In the genomic region with DNA sequence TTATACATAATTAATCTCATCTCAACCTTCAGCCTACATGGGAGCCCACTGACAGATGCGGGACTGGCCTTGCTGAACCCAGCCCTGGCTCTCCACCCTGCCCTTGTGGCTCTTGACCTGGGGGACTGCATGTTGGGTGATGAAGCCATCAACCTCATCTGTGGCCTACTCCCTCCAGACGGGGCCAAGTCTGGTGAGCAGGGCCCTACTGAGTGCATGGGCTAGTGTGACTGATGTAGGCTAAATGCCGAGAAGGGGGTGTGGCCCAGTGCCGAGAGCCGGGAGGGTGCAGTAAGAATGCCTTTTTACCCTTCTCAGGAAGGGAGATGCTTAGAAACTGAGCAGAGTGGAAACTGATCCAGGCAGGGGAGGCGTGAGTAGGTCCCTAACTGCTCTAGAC, we compare ENCODE assay signal across 17 mouse cellular contexts. TPM values are rescaled to one million over a fixed set of nuclear protein-coding genes. Genes with fewer than 3 reads are reported as not detected.
DNase-seq lines count a peak whose midpoint lies in the region; ATAC-seq and TF ChIP-seq lines count a peak whose summit lies in the region.
"Had no signal": no experiment of that assay in that cellular context is flagged by ENCODE, and none has a peak within 500 bp of the region (broad histone marks: within the 10 kb centered on the region; RNA-seq: fewer than 3 reads in every experiment).

No protein-coding gene starts in this region.

- intact Hi-C loops in gastrocnemius, adult 2 months (cut with DNase I): no loop called here

- H3K27ac ChIP-seq in intestine, embryonic 15.5 days: no peak overlapping the region
- H3K27ac ChIP-seq in intestine, embryonic 16.5 days (ENCODE audit: low read length): no peak overlapping the region
- H3K27ac ChIP-seq in forebrain, embryonic 13.5 days: no peak overlapping the region
- H3K27ac ChIP-seq in hindbrain, embryonic 16.5 days (ENCODE audit: low read depth, low read length): no peak overlapping the region
- no peak overlapping the region for H3K27ac ChIP-seq in midbrain, postnatal 0 days (ENCODE audit: low read depth, low read length)
- no peak overlapping the region for H3K27ac ChIP-seq in gastrocnemius, adult 2 months

- no peak for DNase-seq in midbrain, postnatal 0 days (ENCODE audit: low spot score)
- no peak for DNase-seq in gastrocnemius, adult 2 months
- no peak for DNase-seq in gastrocnemius, adult 18-20 months (ENCODE audit: low spot score)
- no peak for DNase-seq in urinary bladder, adult 18-20 months (ENCODE audit: low spot score in 2 of 2)
- DNase-seq: adrenal gland, adult 8-10 months; cerebellum, adult 18-20 months; gastrocnemius, postnatal 36 days; kidney, adult 11 months; left cerebral cortex, postnatal 4 days; lung, adult 2 months; right cerebral cortex, adult 18-20 months had no signal

- no peak for ATAC-seq in intestine, embryonic 15.5 days
- ATAC-seq in intestine, embryonic 16.5 days: no peak
- ATAC-seq in forebrain, embryonic 13.5 days: no peak
- ATAC-seq in hindbrain, embryonic 16.5 days: no peak
- no peak for ATAC-seq in midbrain, postnatal 0 days (ENCODE audit: low FRiP score)
- ATAC-seq: Patski had no signal

- no peak overlapping the region for H3K4me3 ChIP-seq in intestine, embryonic 15.5 days (replicated peaks)
- no peak overlapping the region for H3K4me3 ChIP-seq in intestine, embryonic 16.5 days (ENCODE audit: low read length)
- H3K4me3 ChIP-seq in forebrain, embryonic 13.5 days: peak overlapping the region; percentile 74
- peak overlapping the region; percentile 80 for H3K4me3 ChIP-seq in hindbrain, embryonic 16.5 days (ENCODE audit: low read length)
- H3K4me3 ChIP-seq in midbrain, postnatal 0 days (ENCODE audit: low read depth, low read length): peak overlapping the region; percentile 87
- no peak overlapping the region for H3K4me3 ChIP-seq in gastrocnemius, adult 2 months

- 36% methylated on average over 6 of the region's 6 CpGs for WGBS in intestine, embryonic 15.5 days
- WGBS in intestine, embryonic 16.5 days: 32% methylated on average over 6 of the region's 6 CpGs
- WGBS in forebrain, embryonic 13.5 days: 38% methylated on average over 6 of the region's 6 CpGs
- 23% methylated on average over 6 of the region's 6 CpGs for WGBS in hindbrain, embryonic 16.5 days
- WGBS in midbrain, postnatal 0 days: 26% methylated on average over 6 of the region's 6 CpGs

- peaks cover 11% of the 10 kb centered on the region; the same call in 1 of the 2 replicates for H3K4me1 ChIP-seq in intestine, embryonic 15.5 days (replicated peaks)
- peaks cover 14% of the 10 kb centered on the region for H3K4me1 ChIP-seq in intestine, embryonic 16.5 days (ENCODE audit: control insufficient read depth, insufficient read depth, low read length)
- peaks cover 20% of the 10 kb centered on the region for H3K4me1 ChIP-seq in forebrain, embryonic 13.5 days
- peaks cover 16% of the 10 kb centered on the region for H3K4me1 ChIP-seq in hindbrain, embryonic 16.5 days (ENCODE audit: control insufficient read depth, insufficient read depth, low read depth, low read length)
- peaks cover 11% of the 10 kb centered on the region; the same call in 1 of the 2 replicates for H3K4me1 ChIP-seq in midbrain, postnatal 0 days (ENCODE audit: insufficient read depth, low read length)

- H3K27me3 ChIP-seq in intestine, embryonic 15.5 days (replicated peaks): peaks cover 18% of the 10 kb centered on the region
- H3K27me3 ChIP-seq in intestine, embryonic 16.5 days (replicated peaks; ENCODE audit: control insufficient read depth, insufficient read depth, low read length): peaks cover 16% of the 10 kb centered on the region
- peaks cover 13% of the 10 kb centered on the region; the same call in 1 of the 2 replicates for H3K27me3 ChIP-seq in forebrain, embryonic 13.5 days
- no peaks in the 10 kb centered on the region for H3K27me3 ChIP-seq in hindbrain, embryonic 16.5 days (replicated peaks; ENCODE audit: control insufficient read depth, insufficient read depth, low read length)
- H3K27me3 ChIP-seq in midbrain, postnatal 0 days (ENCODE audit: insufficient read depth, low read length): no peaks in the 10 kb centered on the region
- H3K27me3 ChIP-seq: Patski had no signal

- H3K9me3 ChIP-seq in intestine, embryonic 15.5 days: no peaks in the 10 kb centered on the region
- no peaks in the 10 kb centered on the region for H3K9me3 ChIP-seq in intestine, embryonic 16.5 days (ENCODE audit: control insufficient read depth, low read length)
- H3K9me3 ChIP-seq in forebrain, embryonic 13.5 days (replicated peaks): no peaks in the 10 kb centered on the region
- H3K9me3 ChIP-seq in hindbrain, embryonic 16.5 days (ENCODE audit: control insufficient read depth, low read length): no peaks in the 10 kb centered on the region
- H3K9me3 ChIP-seq in midbrain, postnatal 0 days (ENCODE audit: low read length): no peaks in the 10 kb centered on the region

- no peak for TF ChIP-seq CTCF in midbrain, postnatal 0 days (IDR thresholded peaks at IDR 0.05)
- no peak for TF ChIP-seq CTCF in gastrocnemius, adult 2 months (IDR thresholded peaks at IDR 0.05)

- peaks cover 43% of the 10 kb centered on the region for H3K36me3 ChIP-seq in intestine, embryonic 15.5 days
- peaks cover 36% of the 10 kb centered on the region; the same call in 1 of the 2 replicates for H3K36me3 ChIP-seq in intestine, embryonic 16.5 days (ENCODE audit: control insufficient read depth, insufficient read depth, low read length)
- H3K36me3 ChIP-seq in forebrain, embryonic 13.5 days (ENCODE audit: poor library complexity, severe bottlenecking): peaks cover 65% of the 10 kb centered on the region
- H3K36me3 ChIP-seq in hindbrain, embryonic 16.5 days (ENCODE audit: control insufficient read depth, insufficient read depth, low read length): peaks cover 18% of the 10 kb centered on the region
- peaks cover 42% of the 10 kb centered on the region for H3K36me3 ChIP-seq in midbrain, postnatal 0 days (ENCODE audit: insufficient read depth, low read length)

- 0 out of 2 replicates have a peak overlapping the region, but pooled peaks have one; percentile 99 for H3K4me2 ChIP-seq in intestine, embryonic 15.5 days (replicated peaks)
- H3K4me2 ChIP-seq in intestine, embryonic 16.5 days (ENCODE audit: low read depth, low read length): no peak overlapping the region
- peak overlapping the region; percentile 88 for H3K4me2 ChIP-seq in forebrain, embryonic 13.5 days
- H3K4me2 ChIP-seq in hindbrain, embryonic 16.5 days (ENCODE audit: low read length): peak overlapping the region; percentile 87
- peak overlapping the region; percentile 84 for H3K4me2 ChIP-seq in midbrain, postnatal 0 days (ENCODE audit: low read depth, low read length, poor library complexity, severe bottlenecking)

- no peak overlapping the region for H3K9ac ChIP-seq in intestine, embryonic 15.5 days
- H3K9ac ChIP-seq in intestine, embryonic 16.5 days (ENCODE audit: low read depth, low read length): no peak overlapping the region
- H3K9ac ChIP-seq in forebrain, embryonic 13.5 days: peak overlapping the region; percentile 84; the same call in 1 of the 2 replicates
- H3K9ac ChIP-seq in hindbrain, embryonic 16.5 days (ENCODE audit: low read depth, low read length): peak overlapping the region; percentile 90
- H3K9ac ChIP-seq in midbrain, postnatal 0 days (replicated peaks; ENCODE audit: low read length, poor library complexity, severe bottlenecking): peak overlapping the region; percentile 86

RNA-seq across cellular contexts. Expression of a gene that starts 1.8 kb away (rescaled TPM):
- 0.46 and 0.69 TPM in 2 replicates for polyA plus RNA-seq in intestine, embryonic 15.5 days (2015; fragmentation: Nextera tagmentation; extraction: Ambion mirVana)
- 0.43 and 0.75 TPM in 2 replicates for polyA plus RNA-seq in intestine, embryonic 16.5 days (2015; fragmentation: Nextera tagmentation; extraction: Ambion mirVana)
- polyA plus RNA-seq in forebrain, embryonic 13.5 days (2015; fragmentation: Nextera tagmentation; extraction: Ambion mirVana): 4.9 and 5.8 TPM in 2 replicates
- polyA plus RNA-seq in hindbrain, embryonic 16.5 days (2015; fragmentation: Nextera tagmentation; extraction: Ambion mirVana): 19.1 and 23.8 TPM in 2 replicates
- 43.1 and 61.3 TPM in 2 replicates for total RNA-seq in midbrain, postnatal 0 days (2014; rRNA removed)
- 32.8 and 33.0 TPM in 2 replicates for polyA plus RNA-seq in midbrain, postnatal 0 days (2015; fragmentation: Nextera tagmentation; extraction: Ambion mirVana)
- under 1 TPM in 1 of 2 experiments, not detected in 1; 0.14 TPM for total RNA-seq in gastrocnemius, adult 2 months (2021)
- under 1 TPM; 0.14 to 0.21 TPM for total RNA-seq in gastrocnemius, adult 18-20 months (2021)
- total RNA-seq: monocyte, adult 5-6 weeks had no signal

RNA-seq across cellular contexts. Expression of a gene that starts 7.3 kb away (rescaled TPM):
- 86.8 and 111 TPM in 2 replicates for polyA plus RNA-seq in intestine, embryonic 15.5 days (2015; fragmentation: Nextera tagmentation; extraction: Ambion mirVana)
- 122 and 123 TPM in 2 replicates for polyA plus RNA-seq in intestine, embryonic 16.5 days (2015; fragmentation: Nextera tagmentation; extraction: Ambion mirVana)
- 80.3 and 84.0 TPM in 2 replicates for polyA plus RNA-seq in forebrain, embryonic 13.5 days (2015; fragmentation: Nextera tagmentation; extraction: Ambion mirVana)
- 101 and 105 TPM in 2 replicates for polyA plus RNA-seq in hindbrain, embryonic 16.5 days (2015; fragmentation: Nextera tagmentation; extraction: Ambion mirVana)
- 18.9 and 24.8 TPM in 2 replicates for total RNA-seq in midbrain, postnatal 0 days (2014; rRNA removed)
- 70.6 and 77.4 TPM in 2 replicates for polyA plus RNA-seq in midbrain, postnatal 0 days (2015; fragmentation: Nextera tagmentation; extraction: Ambion mirVana)
- 10 to 100 TPM; 55.8 to 59.5 TPM for total RNA-seq in gastrocnemius, adult 2 months (2021)
- 10 to 100 TPM; 46.7 to 60.1 TPM for total RNA-seq in gastrocnemius, adult 18-20 months (2021)

RNA-seq across cellular contexts. Expression of a gene that starts 7.3 kb away (rescaled TPM):
- polyA plus RNA-seq in intestine, embryonic 15.5 days (2015; fragmentation: Nextera tagmentation; extraction: Ambion mirVana): 75.3 and 75.8 TPM in 2 replicates
- 64.5 and 69.5 TPM in 2 replicates for polyA plus RNA-seq in intestine, embryonic 16.5 days (2015; fragmentation: Nextera tagmentation; extraction: Ambion mirVana)
- 96.1 and 110 TPM in 2 replicates for polyA plus RNA-seq in forebrain, embryonic 13.5 days (2015; fragmentation: Nextera tagmentation; extraction: Ambion mirVana)
- 72.4 and 76.6 TPM in 2 replicates for polyA plus RNA-seq in hindbrain, embryonic 16.5 days (2015; fragmentation: Nextera tagmentation; extraction: Ambion mirVana)
- total RNA-seq in midbrain, postnatal 0 days (2014; rRNA removed): 54.1 and 54.7 TPM in 2 replicates
- polyA plus RNA-seq in midbrain, postnatal 0 days (2015; fragmentation: Nextera tagmentation; extraction: Ambion mirVana): 55.5 and 59.2 TPM in 2 replicates
- total RNA-seq in gastrocnemius, adult 2 months (2021): 10 to 100 TPM; 13.7 to 14.5 TPM
- 10 to 100 TPM; 15.0 to 15.1 TPM for total RNA-seq in gastrocnemius, adult 18-20 months (2021)

RNA-seq across cellular contexts. Expression of a gene that starts 27.7 kb away (rescaled TPM):
- 28.6 and 29.6 TPM in 2 replicates for polyA plus RNA-seq in intestine, embryonic 15.5 days (2015; fragmentation: Nextera tagmentation; extraction: Ambion mirVana)
- polyA plus RNA-seq in intestine, embryonic 16.5 days (2015; fragmentation: Nextera tagmentation; extraction: Ambion mirVana): 27.0 and 29.6 TPM in 2 replicates
- 36.9 and 38.9 TPM in 2 replicates for polyA plus RNA-seq in forebrain, embryonic 13.5 days (2015; fragmentation: Nextera tagmentation; extraction: Ambion mirVana)
- polyA plus RNA-seq in hindbrain, embryonic 16.5 days (2015; fragmentation: Nextera tagmentation; extraction: Ambion mirVana): 26.7 and 32.1 TPM in 2 replicates
- total RNA-seq in midbrain, postnatal 0 days (2014; rRNA removed): 22.0 and 31.7 TPM in 2 replicates
- polyA plus RNA-seq in midbrain, postnatal 0 days (2015; fragmentation: Nextera tagmentation; extraction: Ambion mirVana): 18.6 and 19.5 TPM in 2 replicates
- total RNA-seq in gastrocnemius, adult 2 months (2021): 10 to 100 TPM; 37.2 to 43.8 TPM
- total RNA-seq in gastrocnemius, adult 18-20 months (2021): 10 to 100 TPM; 32.1 to 48.1 TPM

RNA-seq across cellular contexts. Expression of a gene that starts 42.1 kb away (rescaled TPM):
- 0.64 and 0.77 TPM in 2 replicates for polyA plus RNA-seq in intestine, embryonic 15.5 days (2015; fragmentation: Nextera tagmentation; extraction: Ambion mirVana)
- 0.54 and 0.69 TPM in 2 replicates for polyA plus RNA-seq in intestine, embryonic 16.5 days (2015; fragmentation: Nextera tagmentation; extraction: Ambion mirVana)
- 2.6 and 2.9 TPM in 2 replicates for polyA plus RNA-seq in forebrain, embryonic 13.5 days (2015; fragmentation: Nextera tagmentation; extraction: Ambion mirVana)
- 25.3 and 26.8 TPM in 2 replicates for polyA plus RNA-seq in hindbrain, embryonic 16.5 days (2015; fragmentation: Nextera tagmentation; extraction: Ambion mirVana)
- 60.1 and 66.8 TPM in 2 replicates for total RNA-seq in midbrain, postnatal 0 days (2014; rRNA removed)
- polyA plus RNA-seq in midbrain, postnatal 0 days (2015; fragmentation: Nextera tagmentation; extraction: Ambion mirVana): 22.9 and 28.0 TPM in 2 replicates
- not detected for total RNA-seq in gastrocnemius, adult 2 months (2021)
- not detected for total RNA-seq in gastrocnemius, adult 18-20 months (2021)
- total RNA-seq: monocyte, adult 5-6 weeks had no signal

Comparison
In these comparisons a context has a peak if more than half of its experiments do, and no peak if none do; other contexts are left out.
1. H3K4me3 ChIP-seq: peak in forebrain, embryonic 13.5 days (single experiment), hindbrain, embryonic 16.5 days (single experiment) and midbrain, postnatal 0 days (single experiment); none in intestine, embryonic 15.5 days (single experiment), intestine, embryonic 16.5 days (single experiment) and gastrocnemius, adult 2 months (single experiment).
2. H3K9ac ChIP-seq: peak in forebrain, embryonic 13.5 days (single experiment), hindbrain, embryonic 16.5 days (single experiment) and midbrain, postnatal 0 days (single experiment); none in intestine, embryonic 15.5 days (single experiment) and intestine, embryonic 16.5 days (single experiment).